Mouse (Mus musculus): ENCODE results near the gene Slco2a1.

Gene Slco2a1

DNA sequence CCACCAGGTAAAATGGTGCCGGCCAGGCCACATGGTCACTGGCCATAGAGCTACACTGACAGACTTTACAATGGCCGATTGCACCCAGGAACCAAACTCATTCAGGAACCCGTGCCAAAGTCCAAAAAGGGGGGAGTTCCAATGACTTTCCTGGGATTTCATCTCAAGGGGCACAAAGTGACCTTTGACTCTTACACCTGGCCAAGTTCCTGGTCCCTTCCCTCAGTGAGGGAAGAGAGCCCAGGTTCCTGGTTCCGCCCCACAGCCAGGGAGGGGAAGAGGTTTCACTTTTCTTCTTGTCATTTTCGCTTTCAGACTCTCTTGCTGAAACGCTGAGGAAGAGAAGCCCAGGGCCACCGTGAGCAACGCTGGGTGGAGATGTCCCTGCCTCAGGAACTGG lies at the start of gene Slco2a1:
Slco2a1 (plus strand) TSS at position 251 of the 400 bp plus-strand sequence.
- DNase-seq (ENCODE audit: low spot score in 2 of 2), result no peak

DNA sequence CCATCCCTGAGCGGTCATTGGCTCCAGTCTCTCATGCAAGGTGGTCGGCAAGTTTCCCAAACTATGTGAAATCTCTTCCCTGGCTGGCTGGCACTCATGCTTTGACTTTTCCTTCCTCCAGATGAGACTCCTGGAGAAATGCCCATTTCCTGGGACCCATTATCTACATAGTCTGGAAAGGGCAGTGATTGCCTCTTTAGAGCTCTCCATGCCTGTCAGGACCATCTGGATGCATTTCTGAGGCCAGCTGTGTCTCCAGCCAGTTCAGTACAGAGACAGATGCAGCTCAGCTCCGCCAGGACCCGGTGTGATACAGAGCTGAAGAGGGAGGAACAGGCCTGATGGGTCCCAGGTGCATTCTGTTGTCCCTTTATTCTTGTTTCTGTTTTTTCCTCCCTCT lies 46.3 kb upstream of the Slco2a1 start:
- peak in 1 of 2 experiments; percentile 43 for DNase-seq (ENCODE audit: low spot score in 2 of 2)

DNA sequence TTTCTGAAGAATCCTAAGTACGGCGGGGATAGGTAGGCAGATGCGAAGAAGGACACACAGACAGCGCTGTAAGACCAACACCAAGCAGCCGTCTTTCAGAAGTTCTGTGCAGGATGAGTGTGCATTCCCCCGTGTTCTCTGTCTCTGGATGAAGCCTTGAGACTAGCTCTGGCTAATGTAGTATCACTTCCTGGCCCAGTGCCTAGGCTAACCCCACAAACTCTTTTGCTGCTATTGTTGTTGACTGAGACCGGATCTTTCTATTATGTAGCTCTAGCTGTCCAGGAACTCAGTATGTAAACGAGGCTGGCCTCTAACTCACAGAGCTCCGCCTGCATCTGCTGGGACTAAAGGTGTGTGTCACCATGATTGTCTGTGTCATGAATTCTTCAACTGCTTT lies 43.6 kb upstream of the Slco2a1 start:
- no peak for DNase-seq (ENCODE audit: low spot score in 2 of 2)

DNA sequence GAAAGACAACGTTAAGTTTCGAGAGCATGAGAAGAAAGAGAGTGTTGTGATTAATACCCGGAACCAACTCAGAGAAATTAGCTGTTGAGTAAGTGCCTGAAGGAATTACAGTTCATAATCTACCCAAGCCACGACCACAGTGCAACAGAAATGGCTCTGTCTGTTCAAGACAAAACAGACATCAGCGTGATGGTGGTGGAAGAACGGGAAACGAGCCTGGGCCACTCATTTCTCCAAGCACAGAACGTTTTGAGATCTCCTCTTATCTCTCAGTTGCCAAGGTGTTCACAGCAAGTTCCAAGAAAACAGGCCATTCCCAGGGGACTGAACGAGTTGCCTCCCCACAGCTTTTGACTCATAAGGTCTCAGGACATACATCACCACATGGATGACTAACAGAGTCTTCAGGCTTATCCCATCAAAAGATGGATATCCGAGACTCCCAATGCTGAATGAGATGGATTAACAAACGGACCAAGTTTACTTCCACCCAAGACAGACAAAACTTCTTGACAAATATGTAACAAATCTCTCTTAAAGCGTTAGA lies 42.0 kb upstream of the Slco2a1 start:
- DNase-seq (ENCODE audit: low spot score in 2 of 2), result no peak

DNA sequence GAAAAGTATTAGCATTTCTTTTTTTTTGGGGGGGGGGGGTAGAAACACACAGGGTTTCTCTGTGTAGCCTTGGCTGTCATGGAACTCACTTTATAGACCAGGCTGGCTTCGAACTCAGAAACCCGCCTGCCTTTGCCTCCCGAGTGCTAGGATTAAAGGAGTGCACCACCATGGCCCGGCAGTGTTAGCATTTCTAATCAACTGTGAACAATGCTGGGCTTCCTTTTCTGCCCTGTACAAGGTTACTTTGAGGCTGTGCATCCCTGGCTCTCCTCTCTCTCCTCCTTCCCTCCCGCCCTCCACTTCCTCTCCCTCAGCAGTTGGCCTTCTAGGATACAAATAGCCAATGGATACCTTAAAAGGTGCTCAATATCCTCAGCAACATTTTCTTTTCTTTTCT lies 39.8 kb upstream of the Slco2a1 start:
- DNase-seq (ENCODE audit: low spot score in 2 of 2), result peak in 1 of 2 experiments; percentile 4

DNA sequence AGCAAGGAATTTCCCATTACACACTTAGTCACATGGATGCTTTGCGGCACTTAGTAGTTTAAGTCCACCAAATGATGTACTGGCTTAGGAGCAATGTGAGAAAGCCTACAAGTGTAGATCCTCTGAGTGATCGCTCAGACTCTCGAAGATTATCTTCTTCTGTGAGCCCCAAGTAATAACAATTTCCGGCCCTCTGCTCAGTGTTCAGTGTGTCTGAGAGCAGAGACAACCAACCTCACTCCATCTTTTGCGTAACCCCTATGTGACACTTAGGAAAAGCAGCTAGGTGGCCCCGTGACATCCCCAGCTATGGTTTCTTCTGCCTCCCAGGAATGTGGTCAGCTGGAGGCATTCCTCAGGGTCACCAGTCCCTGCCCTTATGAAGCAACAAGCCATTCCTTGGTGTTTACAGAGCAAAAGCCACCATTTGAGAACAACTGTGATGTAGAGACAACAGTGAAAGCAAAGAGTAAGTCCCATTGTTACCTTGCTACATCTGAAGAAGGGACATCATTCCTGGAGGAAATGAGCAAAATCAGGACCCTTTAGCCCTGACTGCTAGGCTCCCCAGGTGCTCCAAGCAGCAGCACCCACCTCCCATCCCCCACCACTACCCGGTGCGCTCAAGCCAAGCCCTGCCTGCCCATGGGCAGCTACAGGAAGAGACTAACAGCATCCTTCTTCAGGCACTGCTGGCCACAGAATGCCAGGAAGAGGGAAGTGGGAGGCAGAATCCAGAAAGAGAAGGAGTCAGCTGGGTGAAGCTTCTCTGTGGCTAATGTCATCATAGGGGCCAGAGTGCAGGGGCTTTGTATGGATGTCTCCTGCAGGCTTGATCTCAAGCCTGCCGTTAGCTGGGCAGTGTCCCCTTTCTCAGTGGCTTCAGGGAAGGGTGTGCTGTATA lies 37.2 kb upstream of the Slco2a1 start:
- no peak for DNase-seq (ENCODE audit: low spot score in 2 of 2)

DNA sequence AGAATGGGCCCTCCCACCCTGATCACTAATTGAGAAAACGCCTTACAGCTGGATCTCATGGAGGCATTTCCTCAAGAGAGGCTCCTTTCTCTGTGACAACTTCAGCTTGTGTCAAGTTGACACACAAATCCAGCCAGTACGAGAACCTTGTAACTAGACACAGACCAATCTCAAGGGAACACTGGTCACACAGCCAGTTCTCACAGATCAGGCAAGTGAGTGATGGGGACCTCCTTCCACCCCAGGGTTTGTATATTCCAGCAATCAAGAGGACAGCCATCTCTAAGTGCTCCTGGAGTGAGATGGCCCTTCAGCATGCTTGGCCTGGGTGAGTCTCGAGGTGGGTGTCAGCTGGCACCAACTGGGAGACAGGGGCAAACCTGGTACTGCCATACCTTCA lies 32.6 kb upstream of the Slco2a1 start:
- DNase-seq (ENCODE audit: low spot score in 2 of 2), result no peak

DNA sequence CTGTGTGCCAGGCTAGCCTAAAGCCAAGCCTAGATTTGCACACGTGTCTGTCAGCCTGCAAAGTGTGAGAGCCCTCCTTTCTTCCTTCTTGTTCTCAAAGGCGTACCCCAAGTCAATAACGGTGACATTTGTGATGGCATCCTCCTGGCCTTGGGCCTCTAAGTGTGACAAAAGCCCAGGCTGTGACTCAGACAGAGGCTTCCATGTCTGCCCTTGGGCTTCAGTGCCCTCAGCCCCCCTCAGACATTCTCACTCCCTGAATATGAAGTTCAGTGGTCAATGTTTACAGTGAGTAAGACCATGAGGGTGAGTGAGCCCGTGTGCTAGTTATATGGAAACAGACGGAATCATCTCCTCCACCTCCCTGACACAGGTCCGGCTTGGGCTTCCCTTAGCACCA lies 29.8 kb upstream of the Slco2a1 start:
- no peak for DNase-seq (ENCODE audit: low spot score in 2 of 2)

DNA sequence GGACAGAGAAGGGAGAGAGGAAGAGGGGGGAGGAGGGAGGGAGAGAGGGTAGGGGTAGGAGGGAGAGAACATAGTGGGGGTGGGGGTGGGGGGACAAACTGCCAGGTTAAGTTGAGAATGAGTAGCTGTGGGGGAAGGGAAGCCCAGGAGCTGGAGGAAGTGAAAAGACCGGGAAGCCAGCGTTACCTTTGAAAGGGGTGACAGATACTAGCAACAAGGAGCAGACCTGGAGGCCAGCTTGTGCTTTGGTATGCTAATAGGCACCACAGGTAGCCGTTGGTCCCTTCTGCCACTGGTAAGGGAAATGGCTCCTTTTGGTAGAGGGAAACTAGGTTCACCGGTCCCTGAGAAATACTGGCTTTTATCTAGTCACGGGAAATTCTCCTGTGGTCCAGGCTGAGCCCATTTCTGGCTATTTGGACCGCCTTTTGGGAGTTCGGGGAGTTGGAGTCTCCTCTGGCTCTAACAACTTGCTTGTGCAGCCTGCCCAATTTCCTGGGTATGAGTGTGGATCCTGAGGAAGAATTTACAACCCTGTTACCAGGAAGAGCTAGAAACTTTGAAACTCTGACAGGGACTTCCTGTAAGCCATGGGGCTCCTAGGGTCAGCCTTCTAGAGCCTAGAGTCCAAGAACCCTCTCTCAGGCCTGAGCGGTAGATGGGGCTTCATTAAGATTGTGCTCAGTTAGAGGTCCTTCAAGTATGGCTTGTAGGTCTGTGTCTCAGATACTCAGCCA lies 27.0 kb upstream of the Slco2a1 start:
- DNase-seq (ENCODE audit: low spot score in 2 of 2), result no peak

DNA sequence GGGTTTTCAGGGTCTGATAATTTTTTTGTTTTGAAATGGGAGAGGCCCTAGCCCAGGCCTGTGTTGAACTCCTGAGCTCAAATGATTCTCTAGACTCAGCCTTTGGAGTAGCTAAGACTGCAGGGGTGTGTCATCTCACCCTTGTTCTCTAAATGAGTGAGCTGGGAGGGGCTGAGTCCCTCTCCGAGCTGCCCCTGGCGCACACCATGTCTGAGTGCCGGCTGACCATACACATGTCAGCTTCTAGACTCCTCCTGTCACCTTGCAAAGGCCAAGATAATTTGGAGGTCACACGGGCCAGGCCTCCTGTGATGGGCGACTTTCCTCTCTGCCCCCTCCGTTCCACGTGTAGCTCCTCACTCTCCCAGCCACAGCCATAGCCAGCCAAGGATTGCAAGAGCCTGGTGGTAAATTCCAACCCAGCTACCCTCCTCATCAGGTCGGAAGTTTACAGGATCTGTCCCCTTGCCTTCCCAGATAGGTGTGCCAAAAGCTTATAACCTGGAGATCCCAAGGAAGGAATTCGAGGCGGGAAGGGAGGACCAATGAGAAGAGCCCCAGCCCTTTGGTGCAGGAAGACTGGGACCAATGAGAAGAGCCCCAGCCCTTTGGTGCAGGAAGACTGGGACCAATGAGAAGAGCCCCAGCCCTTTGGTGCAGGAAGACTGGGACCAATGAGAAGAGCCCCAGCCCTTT lies 26.3 kb upstream of the Slco2a1 start:
- DNase-seq (ENCODE audit: low spot score in 2 of 2), result no peak

DNA sequence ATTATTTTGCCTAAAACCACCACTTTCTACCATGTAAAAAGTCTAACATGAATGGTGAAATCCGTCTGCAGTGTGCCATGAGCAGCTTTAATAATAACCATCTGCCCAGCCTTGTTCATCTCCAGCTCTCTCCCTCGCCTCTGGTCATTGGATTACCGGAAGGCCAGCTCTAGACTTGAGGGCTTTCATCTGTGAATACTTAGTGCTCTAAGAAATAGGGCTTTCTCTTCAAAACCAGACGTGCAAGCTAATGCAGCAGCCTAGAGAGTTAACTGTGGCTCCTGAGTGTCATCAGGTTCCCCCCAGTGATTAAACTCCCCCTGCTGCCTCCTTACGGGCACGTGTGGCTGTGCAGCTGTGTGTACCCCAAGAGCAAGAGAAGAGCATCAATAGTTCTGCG lies 25.2 kb upstream of the Slco2a1 start:
- no peak for DNase-seq (ENCODE audit: low spot score in 2 of 2)

DNA sequence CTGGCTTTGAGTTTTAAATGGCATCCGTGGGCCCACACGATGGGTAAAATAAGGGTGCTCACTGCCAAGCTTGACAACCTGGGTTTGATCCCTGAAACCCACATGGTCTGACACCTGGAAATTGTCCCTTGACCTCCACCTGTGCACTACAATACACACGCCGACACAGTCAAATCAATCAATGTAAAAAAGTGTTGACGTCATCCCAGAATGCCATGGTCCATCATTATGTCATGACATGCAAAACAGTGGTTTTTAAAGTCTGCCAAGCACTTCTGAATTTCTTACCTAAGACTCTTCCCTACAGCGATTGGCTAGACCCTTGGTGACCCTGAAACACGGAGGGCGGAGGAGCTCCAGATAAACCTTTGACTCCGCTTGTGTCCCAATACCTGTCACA lies 23.9 kb upstream of the Slco2a1 start:
- no peak for DNase-seq (ENCODE audit: low spot score in 2 of 2)

DNA sequence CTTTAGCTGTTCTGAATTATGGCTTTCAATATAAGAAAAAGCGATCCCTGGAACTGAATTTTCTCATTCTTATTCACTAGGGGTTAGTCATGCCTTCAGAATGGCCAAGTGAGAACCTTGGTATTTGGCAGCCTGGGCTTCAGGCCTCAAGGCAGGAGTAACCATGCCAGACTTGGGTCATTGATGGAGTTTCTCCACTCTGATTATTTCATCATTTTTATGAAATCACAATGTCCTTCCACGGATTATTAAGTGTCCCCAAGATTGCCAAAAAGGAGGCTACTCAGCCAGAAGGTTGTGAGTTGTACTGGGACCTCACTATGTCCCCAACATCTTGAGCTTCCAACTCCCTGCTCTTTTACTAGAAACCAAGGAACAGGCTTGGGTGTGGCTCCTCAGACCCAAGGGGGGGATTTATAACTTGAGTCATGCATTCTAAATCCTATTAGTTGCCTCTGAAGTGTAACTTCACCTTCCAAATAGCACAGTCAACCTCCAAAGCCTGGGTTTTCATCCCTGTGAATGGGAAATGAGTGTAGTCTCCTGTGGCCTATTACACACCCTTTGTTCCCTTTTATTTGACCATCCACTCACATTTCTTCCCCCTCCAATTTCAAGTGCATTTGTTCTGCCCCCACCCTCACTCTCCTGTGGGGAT lies 16.0 kb upstream of the Slco2a1 start:
- DNase-seq (ENCODE audit: low spot score in 2 of 2), result no peak

DNA sequence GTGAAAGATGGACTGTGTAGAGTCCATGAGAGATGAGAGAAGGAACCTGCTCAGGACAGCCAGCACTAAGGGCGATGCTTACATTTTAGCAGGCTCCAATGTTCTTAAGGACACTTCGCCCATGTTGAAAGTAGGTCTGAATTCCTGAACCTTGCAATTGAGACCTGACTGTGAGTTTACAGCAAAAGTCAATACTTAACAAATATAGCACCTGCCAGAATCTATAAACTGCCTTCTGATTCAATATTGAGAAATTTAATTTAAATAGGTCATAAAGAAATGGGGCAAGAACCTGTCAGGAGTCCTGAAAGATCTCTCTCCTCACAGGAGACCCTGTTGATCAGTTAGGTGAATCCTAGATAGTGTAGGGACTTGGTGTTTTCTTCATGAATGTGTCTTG lies 12.6 kb upstream of the Slco2a1 start:
- no peak for DNase-seq (ENCODE audit: low spot score in 2 of 2)

DNA sequence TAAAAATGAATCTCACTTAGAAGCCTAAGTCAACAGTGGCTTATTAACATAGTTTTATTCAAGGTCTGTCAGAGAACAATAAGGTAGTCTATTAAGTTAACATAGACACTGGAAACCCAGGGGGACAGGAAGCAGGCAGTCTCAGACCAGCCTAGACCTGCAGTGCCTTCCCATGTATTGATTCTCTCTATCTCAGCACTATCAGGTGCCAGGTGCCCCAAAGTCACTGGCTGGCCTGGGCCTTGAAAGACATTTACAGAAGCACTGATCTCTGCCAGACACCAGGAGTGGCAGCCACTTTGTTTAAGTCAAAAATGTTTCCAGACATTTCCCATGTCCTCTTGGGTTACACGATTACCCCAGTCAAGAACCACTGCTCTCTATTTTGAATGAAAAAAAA lies 11.4 kb upstream of the Slco2a1 start:
- no peak for DNase-seq (ENCODE audit: low spot score in 2 of 2)

DNA sequence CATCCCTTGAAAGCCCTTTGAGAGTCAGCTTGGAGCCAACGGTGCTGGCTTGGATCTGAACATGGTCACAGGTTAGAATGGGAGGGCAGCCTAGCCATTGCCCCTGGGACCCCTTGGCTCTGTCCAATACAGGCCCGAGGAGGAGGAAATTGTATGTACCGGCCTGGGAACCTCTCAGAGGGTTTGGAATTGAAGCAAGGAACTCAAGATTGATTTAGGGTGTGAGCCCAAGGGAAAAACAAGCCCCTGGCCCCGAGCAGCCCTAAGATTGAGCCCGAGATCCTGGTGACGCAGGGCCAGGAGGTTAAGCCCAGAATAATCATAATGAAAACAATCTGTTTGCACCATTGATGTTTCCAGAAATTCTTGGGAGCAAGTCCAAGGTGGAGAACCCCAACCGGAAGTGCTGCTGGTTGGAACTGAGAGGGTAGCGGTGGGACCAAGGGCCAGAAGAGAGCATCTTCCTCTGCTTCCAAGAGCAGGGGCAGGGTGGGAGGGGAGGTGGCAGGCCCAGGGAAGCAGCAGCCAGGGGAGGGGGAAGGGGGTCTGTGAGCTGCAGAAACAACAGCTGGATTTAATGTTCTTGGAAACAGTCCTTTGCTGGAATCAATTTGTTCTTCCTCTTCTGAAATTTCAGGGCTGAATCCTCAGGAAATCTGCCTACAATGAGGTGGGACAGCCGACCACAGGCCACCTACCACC lies 10.6 kb upstream of the Slco2a1 start:
- peak in 1 of 2 experiments; percentile 42 for DNase-seq (ENCODE audit: low spot score in 2 of 2)

DNA sequence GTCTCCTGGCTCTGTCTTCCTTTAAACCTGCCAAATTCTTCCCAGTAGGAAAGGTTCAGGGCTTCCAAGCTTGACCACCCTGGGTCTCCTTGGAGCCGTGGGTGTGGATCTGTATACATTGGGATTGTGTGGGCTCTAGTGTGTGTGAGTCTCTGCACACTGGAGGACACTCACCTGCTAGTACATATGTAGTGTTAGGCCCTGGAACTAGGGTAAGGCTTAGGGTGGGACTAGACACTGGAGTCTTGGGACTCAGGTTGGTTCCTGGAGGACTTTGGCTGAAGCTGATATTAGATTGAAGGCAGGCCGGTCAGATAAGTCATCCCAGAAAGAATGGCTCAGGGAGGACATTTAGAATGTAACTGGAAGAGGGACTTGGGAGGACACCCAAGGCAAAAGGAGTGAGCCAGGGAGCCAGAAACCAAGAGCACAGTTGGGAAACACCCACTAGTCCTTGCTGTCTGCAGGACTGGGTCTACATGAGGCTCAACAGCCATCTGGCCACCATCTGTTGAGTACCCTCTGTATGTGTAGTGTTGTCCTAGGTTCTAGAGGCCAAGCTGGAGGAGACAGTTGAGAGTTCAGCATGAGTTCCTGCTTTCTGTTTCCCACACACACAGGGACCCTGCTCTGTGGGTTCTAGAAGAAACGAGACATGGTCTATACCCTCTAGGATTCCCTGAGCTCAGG lies 9.4 kb upstream of the Slco2a1 start:
- no peak for DNase-seq (ENCODE audit: low spot score in 2 of 2)

DNA sequence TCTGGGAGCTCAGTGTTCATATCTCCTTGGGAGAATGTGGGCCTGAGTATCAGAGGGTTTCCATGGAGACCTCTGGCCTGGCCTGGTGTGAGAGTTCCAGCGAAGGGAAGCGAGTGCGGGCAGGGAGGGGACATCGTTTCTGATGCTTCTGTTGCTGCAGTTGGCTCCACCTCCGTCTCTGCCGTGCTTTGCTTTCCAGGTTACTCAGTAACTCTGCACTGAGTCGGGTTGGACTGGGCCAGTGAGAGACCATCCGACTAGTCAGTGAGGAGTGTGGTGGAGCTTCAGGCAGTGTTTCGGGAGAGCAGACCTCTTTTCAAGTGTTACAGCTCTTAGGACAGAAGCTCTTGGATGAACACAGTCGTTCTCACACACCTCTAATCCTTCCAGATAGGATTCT lies 8.6 kb upstream of the Slco2a1 start:
- DNase-seq (ENCODE audit: low spot score in 2 of 2), result no peak

DNA sequence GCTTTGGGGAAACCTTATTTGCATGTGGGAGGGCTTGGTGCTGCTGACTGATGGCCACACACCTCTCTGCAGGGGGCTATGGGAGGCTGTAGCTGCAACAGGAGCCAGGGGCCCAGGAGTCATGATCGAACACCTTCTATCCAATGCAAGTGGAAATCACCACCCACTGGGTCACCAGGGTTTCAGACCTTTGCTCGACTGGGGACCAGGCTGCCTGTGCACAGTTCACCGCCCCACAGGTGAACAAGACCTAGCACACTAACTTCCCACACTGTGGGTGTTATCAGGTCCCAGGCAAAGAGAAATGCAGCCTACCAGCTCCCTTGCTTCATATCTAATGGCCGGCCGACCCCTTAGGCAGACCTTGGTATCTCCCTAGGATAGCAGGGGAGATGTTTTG lies 8.1 kb upstream of the Slco2a1 start:
- no peak for DNase-seq (ENCODE audit: low spot score in 2 of 2)

DNA sequence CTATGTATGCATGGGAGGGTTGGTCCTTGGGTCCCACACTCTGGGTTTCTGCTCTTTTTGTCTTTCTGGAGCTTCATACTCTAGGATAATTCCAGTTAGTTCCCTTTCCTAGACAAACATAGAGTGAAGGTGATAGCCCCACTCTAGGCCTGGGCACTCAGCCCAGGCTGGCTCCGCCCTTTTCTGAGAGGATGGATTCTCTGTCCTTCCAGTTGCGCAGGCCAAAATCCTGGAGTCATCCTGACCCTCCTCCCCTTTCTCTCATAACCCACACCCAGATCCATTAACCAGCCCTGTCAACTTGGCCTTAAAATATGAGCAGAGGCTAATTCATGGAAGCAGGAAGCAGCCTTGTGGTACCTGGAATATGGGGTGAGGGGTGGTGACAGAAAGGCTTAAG lies 6.7 kb upstream of the Slco2a1 start:
- DNase-seq (ENCODE audit: low spot score in 2 of 2), result no peak
